Mouse (Mus musculus): ENCODE results near the gene H6pd.
"Not testable (repeated sequence)": the region's sequence is repeated elsewhere in the genome, so short reads cannot be mapped to it uniquely, and the experiment has no call there.

H6pd gene

DNA sequence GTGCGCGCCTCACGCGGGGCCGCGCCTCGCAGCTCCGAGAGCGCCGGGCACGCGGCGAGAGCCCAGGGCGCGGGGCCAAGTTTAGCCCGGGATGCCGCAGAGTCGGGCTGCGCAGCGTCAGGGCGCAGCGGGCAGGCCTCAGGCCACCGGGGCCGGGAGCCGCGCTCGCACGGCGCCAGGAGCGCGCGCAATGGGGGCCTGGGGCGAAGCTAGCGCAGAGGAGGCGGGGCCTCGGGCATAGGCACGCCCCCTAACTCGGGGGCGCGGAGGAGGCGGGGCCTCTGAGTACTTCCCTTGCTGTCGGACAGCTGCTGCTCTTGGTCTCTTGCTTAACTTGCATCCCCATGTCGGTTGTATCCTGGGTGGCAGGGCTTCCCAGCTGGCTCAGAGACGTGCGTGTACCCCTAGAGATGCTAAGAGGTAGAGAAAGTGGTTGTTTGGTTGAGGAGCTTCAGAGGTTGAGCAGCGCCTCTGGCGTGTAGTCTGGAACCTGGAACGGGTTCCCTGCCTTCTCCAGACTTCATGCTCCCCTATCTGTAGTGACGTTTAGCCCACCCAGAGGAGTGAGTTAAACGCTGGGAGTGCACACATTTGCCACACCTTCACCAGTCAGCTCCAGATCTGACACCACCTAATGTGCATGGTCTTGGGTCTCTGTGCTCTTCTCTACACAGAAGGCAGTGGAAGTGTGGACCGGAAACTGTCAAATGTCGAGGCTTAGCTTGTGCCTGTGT is at the start of gene H6pd:
TSS of gene H6pd (minus strand) at position 171 of the 734 bp plus-strand sequence.
- DNase-seq: peak; percentile 86

DNA sequence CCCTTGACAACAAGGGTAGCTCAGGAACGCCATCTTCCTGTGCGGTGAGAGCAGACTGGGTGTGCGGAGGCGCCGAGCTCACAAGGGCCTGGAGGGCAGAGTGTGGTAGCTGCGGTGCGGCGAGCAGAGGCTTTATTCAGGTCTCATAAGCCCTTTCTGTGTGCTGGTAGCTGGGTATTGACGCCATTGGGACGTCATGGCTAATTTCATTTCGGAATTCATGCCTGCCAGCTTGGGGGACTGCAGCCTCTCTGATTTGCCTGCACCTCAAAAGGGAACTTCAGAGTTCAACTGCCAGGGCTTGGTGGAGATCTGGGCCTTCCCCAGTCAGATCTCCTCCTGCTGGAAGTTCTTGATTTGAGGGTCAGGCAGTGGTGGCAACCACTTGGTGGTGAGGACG is 48.9 kb upstream of the H6pd start:
- DNase-seq: no peak

GRCm38 (mm10) chr4:150056171-150056570 is 47.3 kb upstream of the H6pd start:
- DNase-seq: no peak

DNA sequence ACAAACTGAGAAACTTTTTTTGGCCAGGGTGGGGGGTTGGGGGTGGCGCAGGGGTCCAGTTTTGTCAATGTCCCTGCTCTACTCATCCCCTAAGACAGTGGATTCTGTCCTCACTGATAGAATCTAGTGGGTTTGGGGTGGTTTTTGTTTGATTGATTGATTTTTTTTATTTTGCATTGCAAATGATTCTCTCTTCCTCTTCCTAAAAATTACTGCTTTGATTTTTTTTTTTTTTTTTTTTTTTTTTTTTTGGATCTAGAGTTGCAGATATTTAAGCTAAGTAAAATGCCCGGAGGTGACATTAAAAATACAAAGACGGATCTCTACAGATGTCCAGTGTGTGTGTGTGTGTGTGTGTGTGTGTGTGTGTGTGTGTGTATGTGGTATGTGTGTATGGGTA is 43.6 kb upstream of the H6pd start:
- no peak for DNase-seq

- DNase-seq: no peak
Measured at GRCm38 (mm10) chr4:150051514-150051913, 42.7 kb upstream of the H6pd start.

DNA sequence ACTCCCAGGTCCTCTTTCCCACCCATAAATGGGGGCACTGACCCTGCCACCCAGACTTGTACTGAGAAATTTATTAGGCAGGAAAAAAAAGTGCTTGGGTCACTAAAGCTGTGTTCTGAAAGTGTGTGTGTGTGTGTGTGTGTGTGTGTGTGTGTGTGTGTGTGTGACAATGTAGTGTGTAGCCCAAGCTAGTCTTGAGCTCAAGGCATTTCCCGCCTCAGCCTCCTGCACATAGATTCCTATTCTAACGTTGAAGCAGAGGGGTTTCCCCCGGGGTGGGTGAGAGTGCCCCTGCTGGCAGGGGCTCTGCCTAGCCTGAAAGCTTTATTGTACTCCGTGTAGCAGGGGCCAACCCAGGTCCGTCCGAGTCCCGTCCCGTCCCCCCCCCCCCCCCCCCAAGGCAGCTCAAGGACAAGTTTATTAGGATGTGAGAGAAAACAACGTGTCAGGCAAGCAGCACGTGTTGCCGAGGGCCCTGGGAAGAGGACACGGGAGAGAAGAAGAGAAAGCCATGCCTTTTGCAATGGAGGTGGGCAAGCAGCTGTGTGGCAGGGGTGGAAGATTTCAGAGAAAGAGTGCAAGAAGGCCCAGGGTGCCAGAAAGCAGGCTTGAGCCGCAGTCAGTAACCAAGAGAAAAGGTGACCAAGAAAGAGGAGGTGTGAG is 40.9 kb upstream of the H6pd start:
- DNase-seq: no peak

DNA sequence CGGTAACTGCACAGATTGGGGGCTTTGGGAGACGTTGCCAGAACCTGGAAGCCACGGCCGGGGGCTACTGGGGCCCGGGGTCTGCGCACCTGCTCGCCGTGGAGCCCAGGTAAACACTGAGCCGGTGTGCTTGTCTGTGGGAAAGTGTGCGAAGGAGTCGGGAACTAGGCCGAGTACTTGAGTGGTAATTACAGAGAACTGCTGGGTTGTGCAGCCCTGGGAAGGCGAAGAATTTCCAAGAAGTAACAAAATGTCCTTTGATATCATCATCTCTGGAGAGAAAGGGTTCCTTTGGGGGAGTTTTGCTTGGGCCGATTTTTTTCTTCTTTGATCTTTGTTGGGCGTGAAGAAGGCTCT is 40.3 kb upstream of the H6pd start:
- DNase-seq: no peak

GRCm38 (mm10) chr4:150048478-150049156 is 39.8 kb upstream of the H6pd start:
- DNase-seq: no peak

- DNase-seq: no peak
Measured at GRCm38 (mm10) chr4:150048038-150048437, 39.2 kb upstream of the H6pd start.

DNA sequence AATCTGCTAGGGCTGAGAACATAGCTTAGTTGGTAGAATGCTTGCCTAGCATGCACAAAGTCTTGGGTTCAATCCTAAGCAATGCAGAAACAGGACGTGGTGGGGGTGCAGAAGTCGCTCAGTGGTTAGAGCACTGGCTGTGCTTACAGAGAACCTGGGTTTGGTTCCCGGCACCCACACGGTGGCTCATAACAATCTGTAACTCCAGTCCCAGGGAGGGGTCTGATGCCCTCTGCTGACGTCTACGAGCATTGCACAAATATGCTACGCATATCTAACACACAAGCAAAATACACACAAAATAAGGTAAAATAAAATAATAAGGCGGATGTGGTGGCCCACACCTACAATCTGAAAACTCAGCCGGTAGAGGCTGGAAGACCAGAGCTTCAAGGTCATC is 34.8 kb upstream of the H6pd start:
- no peak for DNase-seq

- DNase-seq: no peak
Measured at GRCm38 (mm10) chr4:150041346-150042110, 32.7 kb upstream of the H6pd start.

GRCm38 (mm10) chr4:150040856-150041255 is 32.0 kb upstream of the H6pd start:
- not testable (repeated sequence) for DNase-seq

GRCm38 (mm10) chr4:150040003-150040581 is 31.3 kb upstream of the H6pd start:
- DNase-seq: no peak

GRCm38 (mm10) chr4:150038533-150038932 is 29.7 kb upstream of the H6pd start:
- no peak for DNase-seq

GRCm38 (mm10) chr4:150036094-150036493 is 27.3 kb upstream of the H6pd start:
- no peak for DNase-seq

DNA sequence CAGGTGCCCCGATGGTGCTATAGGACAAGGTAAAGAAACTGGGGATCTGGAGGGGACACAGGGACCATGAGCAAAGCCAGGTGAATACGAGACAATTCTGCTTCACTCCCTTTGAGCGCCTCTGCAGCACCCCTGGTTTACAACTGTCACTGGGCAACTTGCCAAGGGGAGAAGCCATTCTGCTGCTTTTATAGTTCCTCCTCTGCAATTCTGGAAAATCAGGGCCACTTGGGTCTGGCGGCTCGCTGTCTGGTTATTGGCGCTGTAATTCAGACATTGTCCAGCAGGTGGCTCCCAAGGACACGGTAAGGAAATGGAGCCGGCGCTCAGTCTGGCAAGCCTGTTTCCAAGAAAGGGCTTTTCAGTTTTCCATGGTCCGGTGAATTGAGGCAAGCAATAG is 26.5 kb upstream of the H6pd start:
- DNase-seq: peak; percentile 91

DNA sequence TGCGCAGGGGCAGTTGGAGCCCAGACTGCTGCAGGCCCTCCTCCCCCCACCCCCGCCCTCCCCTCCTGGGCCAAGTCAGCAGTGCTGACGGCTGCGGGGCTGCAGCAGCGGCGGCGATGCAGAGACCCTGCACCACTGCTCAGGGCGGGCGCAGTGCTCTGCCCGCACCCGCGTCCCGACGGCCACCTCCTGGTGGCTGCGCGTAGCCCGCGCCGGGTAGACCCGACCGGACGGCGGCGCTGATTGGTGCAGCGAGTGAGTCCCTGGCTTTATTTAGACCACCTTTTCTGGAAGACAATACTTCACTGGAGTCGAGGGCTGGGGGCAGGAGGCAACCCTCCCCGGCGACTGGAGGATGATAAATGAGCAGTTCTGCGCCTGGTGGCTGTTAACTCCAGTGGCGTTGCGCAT is 24.4 kb upstream of the H6pd start:
- no peak for DNase-seq

- peak; percentile 85 for DNase-seq
Measured at GRCm38 (mm10) chr4:150031234-150031890, 22.5 kb upstream of the H6pd start.

- DNase-seq: peak; percentile 71
Measured at GRCm38 (mm10) chr4:150030449-150031233, 21.8 kb upstream of the H6pd start.

DNA sequence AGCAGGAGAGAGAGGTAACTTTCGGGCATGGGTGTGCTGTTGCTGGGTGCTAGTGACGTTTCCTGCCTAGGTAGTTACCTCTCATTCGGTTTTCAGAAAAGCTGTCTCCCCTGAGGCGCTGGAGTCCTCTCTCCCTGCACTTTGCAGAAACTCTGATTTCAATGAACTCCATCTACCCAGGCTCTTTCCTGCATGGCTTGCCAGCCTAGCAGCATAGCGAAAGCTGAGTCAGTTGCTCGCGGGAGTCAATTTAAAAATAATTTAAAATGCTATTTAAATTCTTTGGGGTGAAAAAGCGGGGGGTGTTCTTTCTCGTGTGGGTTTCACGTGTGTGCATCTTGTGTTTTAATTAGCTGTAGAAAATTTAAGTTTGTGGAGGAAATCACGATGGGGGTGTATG is 21.1 kb upstream of the H6pd start:
- peak; percentile 49 for DNase-seq

DNA sequence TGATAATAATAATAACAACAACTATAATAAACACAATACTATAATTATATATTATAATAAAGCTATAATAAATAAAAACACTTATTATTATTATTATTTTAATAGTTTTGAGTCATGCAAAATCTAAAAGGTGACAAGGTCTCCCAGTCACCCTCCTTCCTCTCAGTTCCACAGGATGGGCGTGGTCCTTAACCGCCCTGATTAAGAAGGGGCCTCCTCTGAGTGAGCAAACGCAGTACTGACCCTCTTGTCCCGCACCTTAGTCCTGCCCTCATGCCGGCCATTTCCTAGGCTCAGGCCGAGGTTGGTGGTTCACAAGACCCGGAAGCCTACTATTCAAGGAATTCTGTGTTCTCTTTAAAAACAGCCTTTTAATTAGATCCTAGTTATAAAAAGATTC is 14.7 kb upstream of the H6pd start:
- no peak for DNase-seq

Measured in cerebellum, adult 9-10 months (tissue).